Mouse (Mus musculus) ES-E14 (cell line): ENCODE measurements around the gene 1190005I06Rik. TPM values are rescaled to one million over a fixed set of nuclear protein-coding genes. Genes with fewer than 3 reads are reported as not detected.

Experiments
- DNase-seq: peaks from one replicate; pipeline ENCODE4 v3.0.0-alpha.2; 2013; ENCODE audit warnings: low read depth, low spot score
- H3K27ac ChIP-seq: 2 replicates; pipeline ENCODE4 v1.5.1; 2012; ENCODE audit warnings: low read depth, mild to moderate bottlenecking, low read length, moderate library complexity, mixed read lengths; ENCODE audit not compliant: poor library complexity, insufficient read depth, severe bottlenecking
- H3K36me3 ChIP-seq: 2 replicates; pipeline ENCODE4 v1.6.1; 2012; ENCODE audit warnings: mild to moderate bottlenecking, low read length, moderate library complexity, mixed read lengths; ENCODE audit not compliant: control insufficient read depth, poor library complexity, insufficient read depth, severe bottlenecking
- H3K4me1 ChIP-seq, 2 experiments: fragments of 150-350 bp in 1 of 2; sonication (generic) in 1 of 2; 2 replicates each; pipeline ENCODE4 v1.6.1; 2012; ENCODE audit warnings: low read length in 2 of 2, mild to moderate bottlenecking in 1 of 2, mixed read lengths in 1 of 2; ENCODE audit not compliant: control insufficient read depth in 2 of 2, insufficient read depth in 2 of 2, poor library complexity in 1 of 2
- H3K4me3 ChIP-seq, 2 experiments: fragments of 150-350 bp in 1 of 2; sonication (generic) in 1 of 2; 2 replicates each; pipeline ENCODE4 v1.5.1; 2012; ENCODE audit warnings: low read length in 2 of 2, low read depth in 1 of 2, mild to moderate bottlenecking in 1 of 2, mixed read lengths in 1 of 2; ENCODE audit not compliant: insufficient read depth in 1 of 2, poor library complexity in 1 of 2, severe bottlenecking in 1 of 2
- H3K9ac ChIP-seq: 2 replicates; pipeline ENCODE4 v1.6.1; 2012; ENCODE audit warnings: low read depth, mild to moderate bottlenecking, low read length, mixed read lengths; ENCODE audit not compliant: poor library complexity, insufficient read depth, severe bottlenecking
- H3K9me3 ChIP-seq: fragments of 150-350 bp; sonication (generic); 2 replicates; pipeline ENCODE4 v1.6.1; 2012; ENCODE audit warnings: low read depth, mild to moderate bottlenecking, low read length; ENCODE audit not compliant: control insufficient read depth, insufficient read depth
- CHD2 ChIP-seq: IDR thresholded peaks from 2 replicates; pipeline ENCODE4 v1.6.1; 2014; ENCODE audit warnings: mild to moderate bottlenecking, low read depth, low read length, inconsistent platforms
- HCFC1 ChIP-seq: IDR thresholded peaks from 2 replicates; pipeline ENCODE4 v1.6.1; 2012; ENCODE audit warnings: low read length, inconsistent platforms, borderline replicate concordance; ENCODE audit not compliant: insufficient read depth
- MAFK ChIP-seq: IDR thresholded peaks from 2 replicates; pipeline ENCODE4 v1.6.1; 2014; ENCODE audit warnings: mild to moderate bottlenecking, low read depth, low read length, inconsistent platforms; ENCODE audit not compliant: insufficient read depth
- ZC3H11A ChIP-seq: IDR thresholded peaks from 2 replicates; pipeline ENCODE4 v1.6.1; 2012; ENCODE audit warnings: low read depth, mild to moderate bottlenecking, inconsistent platforms, low read length, borderline replicate concordance
- ZNF384 ChIP-seq: IDR thresholded peaks from 2 replicates; pipeline ENCODE4 v1.6.1; 2012; ENCODE audit warnings: low read depth, low read length, inconsistent platforms
- in situ Hi-C, 2 experiments: fragments of 600-800 bp; cut with MboI; formaldehyde crosslinking; loops; one replicate each; pipeline ENCODE4 v1.15.1; 2025; ENCODE audit warnings: low sequenced_read_pairs in 2 of 2, inconsistent platforms in 1 of 2; ENCODE audit not compliant: unreplicated experiment in 2 of 2
- total RNA-seq: library from RNA; depleted of rRNA; stranded (reverse); fragments of 300-350 nt; gene quantifications from 2 replicates; pipeline ENCODE4 v1.2.3, GENCODE M21; 2012

The 1190005I06Rik gene
- total RNA-seq, 1 experiment = 21.8 TPM

- H3K9ac ChIP-seq = no peak overlapping the region
- no peak for TF ChIP-seq CHD2
- no peak for TF ChIP-seq ZNF384
- no peak for TF ChIP-seq ZC3H11A
- TF ChIP-seq MAFK = no peak
- TF ChIP-seq HCFC1 = no peak
- H3K27ac ChIP-seq = no peak overlapping the region
Measured at GRCm38 (mm10) chr8:120620441-120620840, 27.0 kb downstream of the 1190005I06Rik start.

DNA sequence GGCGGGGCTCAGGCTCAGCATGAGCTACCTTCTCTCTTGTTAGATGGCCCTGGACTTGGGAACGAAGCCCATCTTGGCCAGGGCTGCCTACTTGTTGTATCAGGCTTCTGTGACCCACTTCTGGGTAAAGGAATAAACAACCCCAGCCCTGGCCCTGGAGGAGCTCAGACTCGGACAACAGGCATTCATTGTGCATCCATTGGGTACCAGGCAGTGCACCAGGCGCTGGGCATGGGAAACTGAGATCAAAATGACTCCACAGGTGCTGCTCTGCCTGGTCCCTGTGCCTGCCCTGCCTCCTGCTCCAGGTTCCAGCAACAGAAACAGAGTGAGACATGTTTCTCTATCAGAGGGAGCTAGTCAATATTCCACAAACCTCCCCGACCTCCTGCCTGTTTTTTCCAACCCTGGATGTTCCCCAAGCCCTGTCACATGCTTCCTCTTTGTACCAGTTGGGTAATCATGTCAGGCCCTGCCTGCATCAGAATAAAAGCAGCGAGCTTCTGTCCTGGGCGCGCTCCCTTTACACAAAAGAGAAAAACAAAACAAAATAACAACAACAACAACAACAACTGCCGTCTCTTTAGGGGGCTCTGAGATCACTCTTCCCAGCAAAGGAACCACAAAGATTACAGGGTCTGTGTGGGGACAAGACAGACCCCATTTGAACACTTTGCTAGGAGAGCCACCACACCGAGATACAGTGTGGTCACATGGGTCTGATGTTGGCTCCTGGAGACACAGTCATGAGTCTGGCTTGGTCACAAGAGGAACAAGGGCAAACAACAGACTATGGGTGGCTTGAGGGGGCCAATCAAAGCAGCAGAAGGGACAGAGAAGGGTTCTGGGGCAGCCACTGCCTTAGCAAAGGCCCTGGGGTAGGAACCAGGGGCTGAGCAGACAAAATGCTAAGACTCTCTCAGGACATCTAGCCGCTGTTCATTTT is 27.9 kb downstream of the 1190005I06Rik start:
- no peak for DNase-seq
- no peak overlapping the region for H3K4me3 ChIP-seq
- peaks cover 7 to 32% of the 10 kb centered on the region in 2 experiments for H3K4me1 ChIP-seq
- TF ChIP-seq CHD2 = no peak
- in situ Hi-C loops = no loop called here
- no peak overlapping the region; the same call in 1 of the 2 replicates for H3K27ac ChIP-seq
- no peak overlapping the region; the same call in 1 of the 2 replicates for H3K9ac ChIP-seq
- H3K36me3 ChIP-seq = peaks cover 4% of the 10 kb centered on the region; the same call in 1 of the 2 replicates
- no peaks in the 10 kb centered on the region for H3K9me3 ChIP-seq

More at GRCm38 (mm10) chr8:120620441-120620840, 27.0 kb downstream of the 1190005I06Rik start:
- Histone ChIP-seq H3K4me3 (no peak overlapping the region), H3K9me3 (no peaks in the 10 kb centered on the region), H3K36me3 (peaks cover 4% of the 10 kb centered on the region; the same call in 1 of the 2 replicates), H3K4me1 (peaks cover 7 to 32% of the 10 kb centered on the region in 2 experiments)
- in situ Hi-C loops = no loop called here
- DNase-seq = no peak

- no peaks in the 10 kb centered on the region for H3K9me3 ChIP-seq
- peak overlapping the region; percentile 20; the same call in 1 of the 2 replicates for H3K27ac ChIP-seq
- no peak overlapping the region for H3K9ac ChIP-seq
- no peak overlapping the region for H3K4me3 ChIP-seq
- DNase-seq = peak; percentile 93
- H3K4me1 ChIP-seq = peaks cover 7 to 32% of the 10 kb centered on the region in 2 experiments
- H3K36me3 ChIP-seq = peaks cover 4% of the 10 kb centered on the region; the same call in 1 of the 2 replicates
- TF ChIP-seq ZC3H11A (peak; percentile 36; the same call in 1 of the 2 replicates), MAFK (no peak)
- in situ Hi-C loops = no loop called here
Measured at GRCm38 (mm10) chr8:120618110-120618509, 29.3 kb downstream of the 1190005I06Rik start.

GRCm38 (mm10) chr8:120616663-120617626 is 30.5 kb downstream of the 1190005I06Rik start:
- H3K9me3 ChIP-seq = no peaks in the 10 kb centered on the region
- H3K4me1 ChIP-seq = peaks cover 7 to 30% of the 10 kb centered on the region in 2 experiments
- in situ Hi-C loops = no loop called here
- H3K27ac ChIP-seq = no peak overlapping the region
- H3K4me3 ChIP-seq = no peak overlapping the region
- H3K36me3 ChIP-seq = peaks cover 4% of the 10 kb centered on the region; the same call in 1 of the 2 replicates
- TF ChIP-seq ZNF384 (no peak), HCFC1 (no peak), MAFK (no peak)
- no peak overlapping the region for H3K9ac ChIP-seq
- no peak for DNase-seq
